ENCODE assay signal across 14 mouse cellular contexts in the genomic region with DNA sequence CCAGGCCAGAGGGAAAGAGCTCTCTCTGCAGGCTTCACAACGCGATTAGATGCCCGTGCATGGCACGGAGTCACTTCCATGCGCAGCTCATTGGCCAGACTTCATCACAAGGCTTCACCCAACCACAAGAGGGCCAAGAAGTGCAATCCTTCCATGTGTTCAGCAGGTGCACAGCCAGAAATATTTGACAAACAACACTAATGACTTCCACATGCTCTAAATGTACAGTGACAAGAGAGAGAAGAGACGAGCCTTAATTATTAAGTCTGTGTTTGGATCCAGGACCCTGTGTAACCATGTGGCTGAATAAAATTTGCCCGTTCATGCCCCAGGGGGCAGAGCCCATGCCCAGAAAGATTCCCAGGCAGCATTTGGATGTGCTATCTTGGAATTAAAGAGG. TPM values are rescaled to one million over a fixed set of nuclear protein-coding genes. Genes with fewer than 3 reads are reported as not detected.
A peak's percentile ranks its signal among the peaks of the same experiment; 100 is the strongest.
DNase-seq lines count a peak whose midpoint lies in the region; ATAC-seq and TF ChIP-seq lines count a peak whose summit lies in the region.
"Had no signal": no experiment of that assay in that cellular context is flagged by ENCODE, and none has a peak within 500 bp of the region (broad histone marks: within the 10 kb centered on the region; RNA-seq: fewer than 3 reads in every experiment).

No protein-coding gene starts in this region.

- H3K27me3 ChIP-seq in midbrain, embryonic 13.5 days: 0 out of 2 replicates have a peak, but pooled peaks cover 3% of the 10 kb centered on the region

- H3K27ac ChIP-seq in layer of hippocampus, adult 2 months: no peak overlapping the region
- H3K27ac ChIP-seq in midbrain, embryonic 13.5 days: peak overlapping the region; percentile 14; the same call in 1 of the 2 replicates
- H3K27ac ChIP-seq: embryonic facial prominence, embryonic 15.5 days; liver, embryonic 14.5 days had no signal

- H3K36me3 ChIP-seq in midbrain, embryonic 13.5 days: no peaks in the 10 kb centered on the region
- H3K36me3 ChIP-seq: embryonic facial prominence, embryonic 15.5 days had no signal

- H3K4me3 ChIP-seq in layer of hippocampus, adult 2 months: no peak overlapping the region
- H3K4me3 ChIP-seq in midbrain, embryonic 13.5 days (replicated peaks): no peak overlapping the region
- H3K4me3 ChIP-seq: embryonic facial prominence, embryonic 15.5 days had no signal

- peaks cover 24% of the 10 kb centered on the region for H3K4me1 ChIP-seq in midbrain, embryonic 13.5 days (replicated peaks)

- H3K9me3 ChIP-seq in midbrain, embryonic 13.5 days: no peaks in the 10 kb centered on the region
- H3K9me3 ChIP-seq: embryonic facial prominence, embryonic 15.5 days had no signal

- H3K9ac ChIP-seq in midbrain, embryonic 13.5 days (replicated peaks): no peak overlapping the region
- H3K9ac ChIP-seq: embryonic facial prominence, embryonic 15.5 days; liver, embryonic 14.5 days had no signal

- WGBS in midbrain, embryonic 13.5 days: 65% methylated on average over 7 of the region's 7 CpGs

- no peak for ATAC-seq in cerebellum, adult (ENCODE audit: insufficient number of reproducible peaks, low FRiP score, low TSS enrichment)
- ATAC-seq in midbrain, embryonic 13.5 days: peak; percentile 37; the same call in 1 of the 2 replicates

- peak; percentile 67 for TF ChIP-seq CTCF in layer of hippocampus, adult 2 months (conservative IDR thresholded peaks at IDR 0.05)

- H3K4me2 ChIP-seq in midbrain, embryonic 13.5 days (replicated peaks): no peak overlapping the region
- H3K4me2 ChIP-seq: embryonic facial prominence, embryonic 15.5 days had no signal

- DNase-seq in cerebellum, adult 9-11 months: peak; percentile 2
- no peak for DNase-seq in layer of hippocampus, adult 2 months (ENCODE audit: low spot score in 2 of 2)
- no peak for DNase-seq in layer of hippocampus, postnatal 25 days (ENCODE audit: extremely low spot score in 1 of 2, low spot score in 1 of 2)
- DNase-seq in embryo, embryonic 10.5 days (ENCODE audit: low spot score): peak; percentile 44
- no peak for DNase-seq in frontal cortex, postnatal 14 days (ENCODE audit: low spot score in 2 of 2)
- no peak for DNase-seq in gastrocnemius, adult 18-20 months (ENCODE audit: low spot score)
- DNase-seq: adrenal gland, postnatal 36 days; heart, postnatal 4 days had no signal

RNA-seq across cellular contexts. Expression of a gene that starts 47.9 kb away (rescaled TPM):
- total RNA-seq in layer of hippocampus, adult 2 months (2021): 1 to 10 TPM in 1 of 2 experiments, under 1 TPM in 1; 0.98 to 2.3 TPM
- 1 to 10 TPM in 1 of 2 experiments, not detected in 1; 1.6 TPM for total RNA-seq in layer of hippocampus, postnatal 25 days (2021)
- 0.79 and 1.1 TPM in 2 replicates for polyA plus RNA-seq in midbrain, embryonic 13.5 days (2015; fragmentation: Nextera tagmentation; extraction: Ambion mirVana)
- total RNA-seq in gastrocnemius, adult 18-20 months (2021): not detected
- total RNA-seq: adrenal gland, postnatal 36 days; gastrocnemius, postnatal 4 days; heart, postnatal 4 days had no signal
- polyA plus RNA-seq: large intestine, adult 2 months; liver, embryonic 14.5 days had no signal

Comparison
In these comparisons a context has a peak if more than half of its experiments do, and no peak if none do; other contexts are left out.
1. DNase-seq: peak in cerebellum, adult 9-11 months (single experiment) and embryo, embryonic 10.5 days (single experiment); none in layer of hippocampus, adult 2 months (0 of 2), layer of hippocampus, postnatal 25 days (0 of 2), frontal cortex, postnatal 14 days (0 of 2) and gastrocnemius, adult 18-20 months (single experiment).